Mouse (Mus musculus): ENCODE measurements at regions not wholly inside any gene's neighbourhood (a gene's known extent, or its start where the extent isn't known, plus 50 kb on each side); places are given as distances from the start of the nearest gene placed in this dataset.

GRCm38 (mm10) chr15:60111046-60111445 is 94.6 kb upstream of the 4933412E24Rik start:
- DNase-seq (ENCODE audit: low spot score) = no peak

- no peak for DNase-seq (ENCODE audit: low spot score)
These were observed 87.7 kb upstream of the 4933412E24Rik start for GRCm38 (mm10) chr15:60104126-60104525.

- DNase-seq (ENCODE audit: low spot score) = no peak
These were observed 85.3 kb upstream of the 4933412E24Rik start for GRCm38 (mm10) chr15:60101485-60102280.

GRCm38 (mm10) chr15:60097141-60097540 is 80.7 kb upstream of the 4933412E24Rik start:
- DNase-seq (ENCODE audit: low spot score) = peak; percentile 32

- no peak for DNase-seq (ENCODE audit: low spot score)
These were observed 79.7 kb upstream of the 4933412E24Rik start for GRCm38 (mm10) chr15:60096131-60096530.

GRCm38 (mm10) chr15:60089921-60090320 is 73.5 kb upstream of the 4933412E24Rik start:
- DNase-seq (ENCODE audit: low spot score) = no peak

- no peak for DNase-seq (ENCODE audit: low spot score)
These were observed 72.8 kb upstream of the 4933412E24Rik start for GRCm38 (mm10) chr15:60088964-60089899.

Data from urinary bladder, adult 2 months (tissue).